Mouse (Mus musculus) spleen, adult 2 months (tissue): ENCODE data around the gene Nae1.
A peak's percentile ranks its signal among the peaks of the same experiment; 100 is the strongest.

Source experiments
- CTCF ChIP-seq: fragments of 200-500 bp; IDR thresholded peaks from 2 replicates; pipeline ENCODE4 v1.5.1; 2011; ENCODE audit warnings: mild to moderate bottlenecking, inconsistent platforms; ENCODE audit not compliant: insufficient read depth, insufficient read length, insufficient replicate concordance; ENCODE audit errors: extremely low read depth
- POLR2A ChIP-seq: fragments of 200-500 bp; IDR thresholded peaks from 2 replicates; pipeline ENCODE4 v1.6.1; 2011; ENCODE audit warnings: low read depth, low read length, inconsistent platforms

GRCm38 (mm10) chr8:104533971-104534778 lies at the start of gene Nae1, which contains the start of gene Car7:
- TF ChIP-seq POLR2A (peak; percentile 82), CTCF (peak; percentile 99)
